Mouse (Mus musculus) frontal cortex, postnatal 36 days (tissue): ENCODE results near the gene Olfr93.
"Not testable (repeated sequence)": the region's sequence is repeated elsewhere in the genome, so short reads cannot be mapped to it uniquely, and the experiment has no call there.

Experiments used
- DNase-seq, 2 experiments: peaks; one replicate each; pipeline ENCODE4 v3.0.0; 2022; ENCODE audit warnings: low spot score in 2 of 2

Olfr93 gene

GRCm38 (mm10) chr17:37161394-37161793 lies at the start of gene Olfr93:
TSS of gene Olfr93 (minus strand) at chr17:37161494.
- DNase-seq, result no peak

- DNase-seq, result no peak
These were observed 42.6 kb upstream of the Olfr93 start for GRCm38 (mm10) chr17:37203917-37204236.

GRCm38 (mm10) chr17:37203206-37203916 lies 42.1 kb upstream of the Olfr93 start:
- DNase-seq, result peak; percentile 83 to 94

- DNase-seq, result no peak
These were observed 39.6 kb upstream of the Olfr93 start, which contains the start of gene Olfr94 for GRCm38 (mm10) chr17:37200894-37201293. TSS of gene Olfr94 (minus strand) at chr17:37200994.

GRCm38 (mm10) chr17:37196845-37197724 lies 35.8 kb upstream of the Olfr93 start:
- peak; percentile 41 to 57 for DNase-seq

GRCm38 (mm10) chr17:37194782-37195181 lies 33.5 kb upstream of the Olfr93 start:
- DNase-seq, result peak in 1 of 2 experiments; percentile 37

GRCm38 (mm10) chr17:37193656-37194055 lies 32.4 kb upstream of the Olfr93 start, which contains the start of gene Ubd:
TSS of gene Ubd (plus strand) at chr17:37193892.
- no peak for DNase-seq

GRCm38 (mm10) chr17:37193032-37193431 lies 31.7 kb upstream of the Olfr93 start:
- DNase-seq, result no peak

- DNase-seq, result peak in 1 of 2 experiments; percentile 46
These were observed 29.4 kb upstream of the Olfr93 start for GRCm38 (mm10) chr17:37190711-37191110.

- no peak for DNase-seq
These were observed 24.2 kb upstream of the Olfr93 start for GRCm38 (mm10) chr17:37185474-37185873.

GRCm38 (mm10) chr17:37131366-37131765 lies 29.9 kb downstream of the Olfr93 start:
- DNase-seq, result not testable (repeated sequence)

GRCm38 (mm10) chr17:37119988-37120387 lies 41.3 kb downstream of the Olfr93 start, which contains the start of gene Olfr92:
TSS of gene Olfr92 (minus strand) at chr17:37120088.
- no peak for DNase-seq

- no peak for DNase-seq
These were observed 63.1 kb downstream of the Olfr93 start, which contains the start of gene Olfr91 for GRCm38 (mm10) chr17:37098178-37098577. TSS of gene Olfr91 (minus strand) at chr17:37098278.

- no peak for DNase-seq
These were observed 68.0 kb downstream of the Olfr93 start for GRCm38 (mm10) chr17:37093289-37093688.

- DNase-seq, result no peak
These were observed 69.1 kb downstream of the Olfr93 start for GRCm38 (mm10) chr17:37092198-37092597.
